Mouse (Mus musculus): ENCODE results near the gene Prdm8. TPM values are rescaled to one million over a fixed set of nuclear protein-coding genes. Genes with fewer than 3 reads are reported as not detected.

The Prdm8 gene
- total RNA-seq (2023): not detected

GRCm38 (mm10) chr5:98167180-98167824 lies at the start of gene Prdm8:
Gene Prdm8, plus strand, starts transcription at chr5:98167198.

Other genes with a start within 250 kb of the Prdm8 start
- 10 to 100 TPM; 26.8 to 33.1 TPM for gene Antxr2, start 136.2 kb upstream of the Prdm8 start, total RNA-seq (2023)
- gene Fgf5, start 87.0 kb downstream of the Prdm8 start, total RNA-seq (2023): not detected
- not detected for gene Cfap299, start 162.1 kb downstream of the Prdm8 start, total RNA-seq (2023)